Mouse (Mus musculus) T-helper 1 cell (primary cell): ENCODE data around the gene Mapkapk3.

Experiments used
- in situ Hi-C: fragments of 300-600 bp; cut with MboI, MseI; formaldehyde crosslinking; loops from one replicate; pipeline ENCODE4 v1.15.1; 2025; ENCODE audit warnings: high pct_unique_total_duplicates

The Mapkapk3 gene

DNA sequence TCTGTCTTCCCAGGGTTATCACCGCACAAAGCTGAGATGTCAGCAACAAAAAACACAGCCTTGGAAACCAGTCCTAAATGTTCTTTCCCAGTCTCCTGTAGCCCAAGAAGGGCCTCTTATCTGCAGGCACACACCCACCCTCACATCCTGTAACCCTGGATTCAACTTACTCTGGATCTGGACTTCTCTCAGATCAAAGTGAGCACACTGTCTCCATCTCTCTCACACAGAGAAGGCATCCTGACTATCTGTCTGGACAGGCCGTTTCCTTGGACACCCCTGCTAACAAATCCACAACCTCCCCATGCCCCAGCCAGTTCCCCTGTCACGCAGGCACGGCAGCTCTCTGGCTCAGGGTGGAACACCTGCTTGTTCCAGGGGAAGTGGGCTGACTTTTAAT lies 17.4 kb downstream of the Mapkapk3 start:
- in situ Hi-C loops, result no loop called here

DNA sequence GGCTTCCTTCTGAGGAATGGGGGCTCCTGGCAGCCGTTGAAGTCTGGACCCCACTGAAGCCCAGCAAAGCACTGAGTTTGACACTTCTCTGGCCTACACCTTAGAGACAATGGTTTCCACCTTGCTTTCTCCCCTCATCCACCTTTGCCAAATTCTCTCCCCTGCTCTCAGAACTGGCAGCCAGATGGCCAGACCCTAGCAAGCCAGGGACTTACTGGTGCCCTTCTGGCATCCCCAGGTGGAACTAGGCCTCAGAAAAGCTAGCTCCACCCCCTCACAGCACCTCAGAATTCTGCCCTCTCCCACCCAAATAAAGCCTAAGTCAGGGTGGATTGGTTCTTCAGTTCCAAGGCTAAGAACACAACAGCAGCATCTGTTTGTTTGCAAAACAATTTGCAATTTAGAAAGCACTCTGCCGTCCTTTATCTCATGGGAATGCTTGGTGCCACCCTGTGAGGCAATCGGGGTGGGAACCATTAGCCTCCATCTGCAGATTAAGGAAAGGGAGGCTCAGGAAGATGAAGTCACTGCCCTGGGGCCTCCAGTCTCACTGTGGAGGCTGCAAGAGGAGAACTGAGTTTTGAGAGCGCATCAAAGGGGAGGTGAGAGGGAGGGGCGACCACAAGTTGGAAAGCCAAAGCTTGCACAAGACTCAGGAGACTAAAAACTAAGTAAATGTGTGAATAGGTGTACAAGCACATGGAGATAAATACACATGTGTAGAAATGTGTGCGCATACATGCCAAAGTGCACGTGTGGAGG lies 18.3 kb downstream of the Mapkapk3 start:
- in situ Hi-C loops, result no loop called here

DNA sequence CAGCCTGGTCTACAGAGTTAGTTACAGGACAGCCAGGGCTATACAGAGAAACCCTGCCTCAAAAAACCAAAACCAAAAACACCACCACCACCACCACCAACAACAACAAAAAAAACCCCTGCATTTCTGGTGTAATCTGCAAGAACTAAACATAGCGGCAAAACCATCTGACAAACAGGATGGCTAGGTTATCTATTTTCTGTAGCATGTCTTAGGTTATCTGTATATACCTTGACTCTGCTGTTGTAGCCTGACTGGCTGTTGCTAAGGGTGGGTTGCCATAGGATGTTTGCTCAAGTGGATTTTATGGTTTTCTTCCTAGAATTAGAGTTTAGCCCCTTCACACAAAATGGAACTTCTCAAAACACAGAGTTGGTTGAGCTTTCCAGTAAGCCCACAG lies 19.9 kb downstream of the Mapkapk3 start:
- in situ Hi-C loops, result no loop called here

DNA sequence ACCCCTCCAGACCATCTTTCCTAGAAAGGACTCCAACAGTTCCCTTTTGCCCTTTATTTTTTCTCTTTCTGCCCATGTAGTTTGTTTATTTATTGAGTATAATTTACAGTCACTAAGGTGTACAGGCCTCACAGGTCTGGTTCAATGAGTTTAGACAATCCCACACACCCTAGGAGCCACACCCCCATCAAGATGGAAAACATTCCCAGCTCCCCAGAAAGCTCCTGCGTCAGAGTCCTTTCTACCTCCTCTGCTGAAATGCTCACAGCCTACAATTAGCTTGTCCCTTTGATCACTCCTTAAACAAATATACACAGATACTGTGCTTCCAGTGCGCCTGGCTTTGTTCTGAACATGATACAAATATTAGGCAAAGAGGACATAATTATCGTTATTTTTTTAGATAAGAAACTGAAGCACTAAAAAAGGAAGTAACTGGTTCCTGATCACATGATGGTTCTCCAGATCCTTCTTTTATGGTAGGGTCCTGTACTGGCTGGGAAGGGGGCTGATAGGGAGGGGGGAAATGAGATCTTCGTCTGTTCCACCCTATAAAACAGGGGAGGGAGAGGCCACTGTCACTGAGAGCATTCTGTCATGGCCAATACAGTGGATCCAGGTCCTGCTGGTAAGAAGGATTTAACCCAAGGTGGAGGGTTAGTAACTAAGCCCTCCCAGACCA lies 21.8 kb downstream of the Mapkapk3 start:
- in situ Hi-C loops, result no loop called here

DNA sequence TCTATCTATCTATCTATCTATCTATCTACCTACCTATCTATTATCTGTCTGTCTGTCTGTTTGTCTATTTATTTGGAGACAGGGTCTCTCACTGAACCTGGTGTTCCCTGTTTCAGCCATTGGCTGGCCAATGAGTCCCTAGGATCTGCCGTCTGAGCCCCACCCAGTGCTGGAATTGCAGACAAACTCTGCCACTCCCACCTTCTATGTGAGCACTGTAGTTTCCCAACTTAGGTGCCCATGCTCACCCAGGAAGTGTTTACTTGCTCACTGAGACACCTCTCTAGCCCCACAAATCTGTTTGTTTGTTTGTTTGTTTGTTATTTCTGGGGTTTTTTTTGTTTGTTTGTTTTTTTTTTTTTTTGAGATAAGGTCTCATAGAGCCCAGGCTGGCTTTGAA lies 22.6 kb downstream of the Mapkapk3 start:
- in situ Hi-C loops, result no loop called here

DNA sequence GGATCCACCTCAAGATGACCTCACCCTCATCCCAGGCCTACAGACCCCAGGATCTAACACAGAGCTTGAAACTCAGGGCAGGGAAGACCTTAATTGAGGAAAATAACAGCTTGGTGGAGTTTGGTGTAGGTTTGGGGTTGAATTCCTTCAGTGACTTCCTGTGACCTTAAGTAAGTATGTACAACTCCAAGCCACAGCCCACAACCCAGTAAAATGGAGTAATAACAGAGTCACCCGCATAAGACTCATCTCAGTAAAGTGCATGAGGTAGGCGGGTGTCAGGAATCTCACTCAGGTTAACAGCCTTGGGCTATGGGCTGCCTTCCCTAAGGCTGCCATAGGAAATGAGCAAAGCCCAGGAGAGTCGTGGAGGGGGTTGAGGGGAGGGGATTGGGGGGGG lies 24.9 kb downstream of the Mapkapk3 start:
- in situ Hi-C loops, result no loop called here

DNA sequence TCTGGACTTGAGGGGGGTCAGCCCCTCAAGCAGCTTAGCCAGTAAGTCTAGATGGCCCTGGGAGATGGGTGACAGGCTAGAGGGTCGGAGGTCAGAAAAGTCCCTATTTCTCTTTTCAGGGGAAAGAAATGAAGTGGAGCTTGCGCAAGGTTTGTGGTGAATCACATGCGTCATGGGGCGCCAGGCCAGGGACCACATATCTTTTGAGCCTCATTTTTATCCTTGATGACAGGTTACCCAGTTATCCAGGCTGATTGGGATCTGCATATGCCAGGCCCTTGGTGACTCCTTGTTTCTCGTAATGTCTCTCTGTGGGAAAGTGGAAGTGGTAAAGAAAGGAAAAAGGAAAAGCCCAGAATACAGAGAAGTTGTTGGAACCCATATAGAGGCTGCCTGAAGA lies 25.8 kb downstream of the Mapkapk3 start:
- in situ Hi-C loops, result no loop called here

DNA sequence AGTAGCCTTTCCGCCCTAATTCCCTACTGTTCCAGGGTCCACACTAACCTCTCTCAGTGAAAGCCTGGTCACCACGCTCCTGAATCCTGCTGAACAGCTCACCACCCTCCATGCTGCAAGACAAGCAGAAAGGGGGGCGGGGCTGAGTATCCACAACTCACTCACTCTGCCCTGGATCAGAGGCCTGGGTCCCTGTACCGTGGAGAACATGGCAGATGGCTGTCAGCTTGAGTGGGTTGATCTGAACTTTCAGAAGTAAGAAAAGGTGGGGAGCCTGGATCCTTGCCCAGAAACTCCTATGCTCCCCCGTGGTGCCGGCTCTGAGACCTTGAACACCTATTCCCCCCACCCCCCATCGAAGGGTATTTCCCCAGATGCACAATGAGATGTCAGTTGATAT lies 27.3 kb downstream of the Mapkapk3 start:
- in situ Hi-C loops, result no loop called here

DNA sequence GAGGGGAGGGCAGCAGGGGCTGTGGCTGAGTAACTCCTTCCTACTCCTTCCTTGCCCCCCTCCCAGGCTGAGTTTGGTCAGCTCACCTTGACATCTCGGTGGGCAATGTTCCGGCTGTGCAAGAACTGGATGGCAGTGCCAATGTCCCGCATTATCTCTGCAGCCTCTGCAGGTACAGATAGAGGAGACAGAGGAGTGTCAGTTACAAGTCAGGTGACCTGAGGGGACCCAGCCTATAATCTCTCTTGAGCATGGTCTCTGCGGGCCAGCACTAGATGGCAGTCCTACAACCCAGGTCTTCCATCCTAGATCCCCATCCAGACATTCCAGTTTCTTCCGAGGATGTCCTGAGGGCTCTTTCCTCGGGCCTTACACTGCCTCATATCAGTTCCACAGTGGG lies 27.9 kb downstream of the Mapkapk3 start:
- in situ Hi-C loops, result no loop called here

DNA sequence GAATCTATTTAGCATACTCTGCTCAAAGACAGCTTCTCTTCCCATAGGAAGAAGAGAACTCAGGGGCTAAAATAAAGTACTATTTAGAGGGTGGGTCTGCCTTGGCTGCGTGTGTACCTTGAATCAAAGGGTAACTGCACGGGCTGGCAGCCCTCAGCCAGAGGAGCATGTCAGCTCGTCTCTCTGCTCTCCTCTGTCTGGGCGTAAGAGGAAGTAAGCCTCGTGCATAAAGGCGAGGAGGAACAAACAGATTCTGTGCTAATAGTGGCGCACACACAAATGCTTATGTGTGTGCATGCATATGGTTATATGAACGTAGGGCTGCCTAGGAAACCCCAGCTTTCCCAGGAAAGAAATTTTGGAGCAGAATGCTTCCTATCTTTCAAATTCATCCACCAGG lies 28.8 kb downstream of the Mapkapk3 start:
- in situ Hi-C loops, result no loop called here

DNA sequence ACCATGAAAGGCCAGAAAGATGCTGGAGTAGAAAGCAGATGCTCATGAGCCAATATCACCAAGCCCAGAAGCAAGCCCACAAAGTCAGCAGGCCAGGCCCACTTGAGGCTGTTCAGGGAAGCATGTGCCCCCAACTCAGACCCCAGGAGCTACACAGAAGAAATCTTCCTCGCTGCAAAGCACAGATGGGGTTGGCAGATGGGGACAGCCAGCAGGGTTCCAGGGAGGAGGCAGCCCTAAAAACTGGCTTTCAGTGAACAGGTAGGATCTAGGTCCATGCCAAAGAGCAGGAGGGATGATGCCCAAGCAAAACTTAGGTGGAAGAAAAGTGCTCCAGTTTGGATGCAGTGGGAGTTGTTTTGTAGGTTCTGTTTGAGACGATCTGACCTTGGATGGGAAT lies 29.2 kb downstream of the Mapkapk3 start:
- in situ Hi-C loops, result no loop called here

DNA sequence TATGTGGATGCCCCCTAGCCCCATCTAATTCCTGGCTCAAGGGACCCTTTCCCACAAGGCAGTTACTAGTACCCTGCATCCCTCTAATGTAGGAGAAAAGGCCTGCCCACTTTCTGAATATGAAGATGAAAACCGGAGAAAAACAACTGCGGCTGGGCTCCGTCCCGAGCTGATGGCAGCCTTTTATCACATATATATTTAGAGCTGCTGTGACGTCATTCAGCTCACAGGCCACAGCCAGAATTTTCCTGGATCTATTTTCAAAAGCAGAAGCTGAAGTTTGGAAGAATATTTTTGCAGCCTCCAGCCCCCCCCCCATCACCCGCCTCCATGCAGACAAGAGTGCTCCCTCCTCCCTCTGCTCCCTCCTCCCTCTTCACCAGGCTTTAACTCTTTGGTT lies 30.1 kb downstream of the Mapkapk3 start:
- in situ Hi-C loops, result no loop called here

DNA sequence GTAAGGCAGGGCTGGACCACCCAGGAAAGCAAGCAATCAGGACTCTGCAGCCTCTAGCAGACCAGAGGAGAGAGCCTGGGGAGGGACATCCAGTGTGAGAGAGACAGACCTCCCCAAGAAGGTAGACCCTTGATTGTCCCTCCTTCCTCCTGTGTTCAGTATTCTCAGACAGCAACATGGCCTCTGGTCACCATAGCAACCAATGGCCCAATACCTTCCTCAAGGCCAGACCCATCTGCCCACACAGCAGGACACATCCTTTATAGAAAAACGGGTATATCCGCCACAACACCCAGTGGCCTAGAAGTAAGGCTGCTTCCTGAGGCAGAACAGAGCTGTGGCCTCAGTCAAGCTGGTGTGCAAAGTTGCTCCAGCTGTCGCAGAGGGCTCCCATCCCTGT lies 34.1 kb downstream of the Mapkapk3 start:
- in situ Hi-C loops, result no loop called here

DNA sequence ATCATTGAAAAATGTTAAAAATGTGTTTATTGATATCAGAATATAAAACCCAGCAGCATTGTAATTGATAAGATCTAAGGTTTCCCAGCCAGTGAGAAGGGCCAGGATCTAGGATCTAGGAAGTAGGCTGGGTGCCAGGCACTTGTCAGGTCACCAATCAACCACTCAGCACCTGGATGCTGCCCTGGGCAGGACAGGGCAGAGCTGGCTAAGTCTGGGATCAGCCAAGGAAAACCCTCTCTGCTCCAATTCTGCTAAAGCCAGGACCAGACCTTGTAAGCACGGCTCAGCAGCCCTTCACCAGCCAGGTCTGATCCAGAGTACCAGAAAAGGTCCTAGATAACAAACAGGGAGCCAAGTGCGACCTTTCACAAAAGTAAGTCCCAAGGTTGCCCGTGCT lies 34.8 kb downstream of the Mapkapk3 start:
- in situ Hi-C loops, result no loop called here

DNA sequence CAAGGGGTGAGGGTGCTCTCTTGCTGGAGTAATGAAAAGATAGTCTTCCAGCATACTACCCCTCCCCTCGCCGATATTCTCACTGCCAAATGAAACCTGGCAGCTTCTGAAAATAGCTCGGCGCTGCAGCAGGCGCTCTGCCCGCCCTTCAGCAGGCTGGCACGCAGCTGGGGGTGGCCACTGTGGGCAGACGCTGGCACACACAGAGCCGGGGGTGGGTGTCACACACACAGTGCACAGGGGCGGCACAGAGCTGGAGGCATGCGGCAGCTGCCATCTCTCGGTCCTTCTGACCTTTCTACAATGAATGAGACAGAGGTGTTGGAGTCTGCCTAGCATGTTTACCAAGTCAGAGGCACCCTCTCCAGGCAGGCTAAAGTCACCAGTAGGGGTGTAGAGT lies 35.2 kb downstream of the Mapkapk3 start:
- in situ Hi-C loops, result no loop called here

DNA sequence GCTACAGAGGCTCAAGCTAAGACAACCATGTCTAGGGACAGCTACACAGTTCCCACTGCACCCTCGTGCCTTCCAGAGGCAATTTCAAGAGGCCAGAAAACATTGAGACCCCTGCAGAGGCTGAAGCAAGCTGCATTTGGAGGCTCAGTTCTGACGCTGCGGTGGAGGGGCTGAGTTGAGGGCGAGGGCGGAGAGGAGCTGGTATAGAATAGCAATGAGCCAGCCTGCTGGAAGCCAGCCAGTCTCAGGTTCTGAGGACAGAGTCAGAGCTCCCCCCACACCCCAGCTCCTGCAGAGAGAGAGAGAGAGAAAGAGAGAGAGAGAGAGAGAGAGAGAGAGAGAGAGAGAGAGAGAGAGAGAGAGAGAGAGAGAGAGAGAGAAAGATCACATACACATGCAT lies 37.5 kb downstream of the Mapkapk3 start:
- in situ Hi-C loops, result no loop called here

DNA sequence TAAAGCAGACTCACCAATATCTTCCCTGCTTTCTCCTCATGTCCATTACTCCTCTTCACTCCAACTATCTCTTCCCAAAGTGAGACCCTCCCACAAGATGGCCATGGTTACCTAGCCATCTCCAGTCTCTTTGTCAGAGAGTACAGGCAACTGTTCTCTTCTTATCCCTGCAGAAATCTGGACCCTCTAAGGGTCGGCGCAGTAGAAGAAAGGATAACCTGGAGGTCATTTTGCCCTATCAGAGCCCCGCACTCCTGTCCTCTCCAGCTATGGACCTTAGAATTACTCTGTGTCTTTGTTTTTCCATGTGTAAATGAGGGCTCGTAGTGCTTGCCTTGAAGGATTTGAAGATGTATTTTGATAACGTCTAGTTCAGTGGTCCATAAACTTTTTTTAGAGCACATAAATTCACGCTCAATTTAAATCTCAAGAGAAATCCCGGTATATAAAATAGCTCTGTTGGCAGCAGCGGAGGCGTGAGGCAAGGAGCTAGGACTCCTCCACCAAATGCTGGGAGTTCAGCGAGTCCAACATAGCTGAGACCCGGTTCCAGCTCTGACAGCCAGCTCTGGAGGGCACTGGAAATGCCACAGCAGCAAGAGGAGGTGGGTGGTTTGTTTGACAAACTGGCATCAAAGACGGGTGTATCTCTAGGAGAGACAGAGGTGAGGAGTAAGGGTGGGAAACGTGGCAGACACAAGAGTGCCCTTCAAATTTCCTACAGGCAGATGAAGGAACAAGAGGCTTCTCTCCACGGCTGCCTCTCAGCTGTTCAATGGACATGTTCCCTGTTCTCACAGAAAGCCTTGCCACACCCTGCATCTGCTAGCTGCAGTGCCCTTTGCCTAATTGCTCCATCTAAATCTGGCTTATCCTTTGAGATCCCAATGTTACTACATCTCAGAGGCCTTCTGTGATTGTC lies 39.0 kb downstream of the Mapkapk3 start:
- in situ Hi-C loops, result no loop called here

DNA sequence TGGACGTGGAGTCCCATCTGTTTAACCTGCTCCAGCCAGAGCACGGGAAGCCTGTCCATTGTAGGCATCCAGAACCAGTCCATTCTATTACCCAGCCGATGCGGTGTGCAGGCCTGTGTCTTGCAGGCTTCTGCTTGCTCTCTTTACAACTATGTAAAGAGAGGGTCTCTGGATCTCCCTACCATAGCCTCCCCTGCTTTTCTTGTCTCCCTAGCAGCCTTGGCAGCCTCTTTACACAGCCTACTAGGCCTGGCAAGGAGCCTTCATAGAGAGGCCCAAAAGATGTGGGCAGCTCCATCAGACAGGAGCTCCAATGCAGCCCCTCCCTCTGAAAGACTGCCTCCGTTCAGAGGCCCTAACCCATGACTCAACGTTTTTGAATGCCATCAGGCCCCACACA lies 40.5 kb downstream of the Mapkapk3 start:
- in situ Hi-C loops, result loop anchor here (5.0 kb wide), 2 partner anchors 43 to 88 kb away; partner anchors contain the start of gene Hemk1

DNA sequence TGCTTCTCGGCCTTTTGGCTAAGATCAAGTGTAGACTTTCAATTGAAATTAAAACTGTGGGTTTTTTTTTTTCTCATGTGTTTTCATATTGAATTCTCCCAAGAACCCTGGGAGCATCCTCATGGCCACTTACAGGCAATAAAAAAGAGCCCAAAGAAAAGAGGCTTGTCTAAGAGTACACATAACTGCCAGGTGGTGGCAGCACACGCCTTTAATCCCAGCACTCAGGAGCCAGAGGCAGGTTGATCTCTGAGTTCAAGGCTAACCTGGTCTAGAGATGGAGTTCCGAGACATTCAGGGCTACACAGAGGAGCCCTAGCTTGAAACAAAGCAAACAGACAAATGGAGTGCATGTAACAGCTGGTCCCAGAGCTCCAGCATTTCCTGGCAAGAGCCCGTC lies 43.5 kb downstream of the Mapkapk3 start:
- in situ Hi-C loops, result loop anchor here (5.0 kb wide), 2 partner anchors 46 to 91 kb away; partner anchors contain the start of gene Hemk1

DNA sequence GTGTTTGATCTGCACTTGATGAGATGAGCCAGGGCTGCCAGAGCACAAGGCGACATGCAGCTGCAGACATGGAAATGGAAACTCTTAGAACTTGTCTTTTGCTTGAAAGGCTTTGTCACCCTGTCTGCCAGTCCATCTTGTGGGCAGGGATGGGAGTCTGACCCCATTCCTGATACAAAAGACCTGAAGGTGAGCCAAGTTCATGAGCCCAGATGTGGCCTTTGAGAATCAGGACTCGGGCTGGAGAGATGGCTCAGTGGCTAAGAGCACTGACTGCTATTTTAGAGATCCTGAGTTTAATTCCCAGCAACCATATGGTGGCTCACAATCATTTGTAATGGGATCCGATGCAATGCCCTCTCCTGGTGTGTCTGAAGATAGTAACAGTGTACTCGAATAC lies 44.4 kb downstream of the Mapkapk3 start:
- in situ Hi-C loops, result loop anchor here (5.0 kb wide), 2 partner anchors 47 to 92 kb away; partner anchors contain the start of gene Hemk1

DNA sequence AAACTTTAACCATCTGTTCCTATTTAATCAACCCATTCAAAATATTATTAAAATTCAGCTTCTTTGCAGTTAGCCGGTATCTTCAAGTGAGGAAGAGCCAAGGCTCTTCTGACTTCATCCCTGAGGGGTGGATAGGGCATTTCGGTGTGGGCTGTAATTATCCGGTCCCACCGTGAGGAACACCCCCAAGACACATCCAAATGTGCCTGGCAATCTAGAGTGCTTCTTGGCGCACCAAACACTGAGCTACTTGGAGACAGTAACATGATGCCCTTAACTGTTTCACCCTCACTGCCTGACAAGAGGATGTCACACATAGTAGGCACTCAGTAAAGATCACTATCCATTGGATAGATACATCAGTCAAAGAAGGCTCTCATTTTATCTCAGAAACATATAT lies 53.5 kb downstream of the Mapkapk3 start:
- in situ Hi-C loops, result no loop called here

DNA sequence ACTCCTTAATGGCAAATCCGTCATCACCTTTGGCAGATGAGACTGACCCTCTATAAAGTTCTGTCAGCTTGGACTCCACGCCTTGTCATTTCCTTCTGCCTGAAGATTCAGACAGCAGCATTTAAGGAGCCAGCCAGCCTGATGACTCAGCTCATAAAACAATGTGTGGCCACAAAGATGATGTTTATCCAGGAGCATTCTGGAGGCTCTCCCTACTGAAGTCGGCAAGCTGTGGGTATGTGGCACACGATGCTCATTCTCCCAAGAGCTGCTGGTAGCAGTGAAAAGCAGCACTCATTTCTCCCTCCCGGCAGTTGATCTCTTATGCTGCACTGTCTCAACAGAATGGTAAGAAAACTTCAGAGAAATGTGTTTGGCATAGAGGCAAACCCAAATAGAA lies 54.4 kb downstream of the Mapkapk3 start:
- in situ Hi-C loops, result no loop called here
